Mouse (Mus musculus) midbrain, postnatal 0 days (tissue): ENCODE results near the gene Naa35. TPM values are rescaled to one million over a fixed set of nuclear protein-coding genes. Genes with fewer than 3 reads are reported as not detected.

Experiments used
- ATAC-seq: fragments of 200-750 bp; cut with Nextera tagmentation; 2 replicates; pipeline ENCODE4 v1.8.0; 2017; ENCODE audit warnings: moderate number of reproducible peaks, mild to moderate bottlenecking, moderate TSS enrichment, moderate library complexity; ENCODE audit not compliant: low FRiP score
- DNase-seq: peaks from one replicate; pipeline ENCODE4 v3.0.0-alpha.2; 2015; ENCODE audit warnings: low spot score
- H3K27ac ChIP-seq: fragments of 300-500 bp; sonication (generic); 2 replicates; pipeline ENCODE4 v1.5.1; 2014; ENCODE audit warnings: low read depth, mild to moderate bottlenecking, low read length, mixed read lengths
- H3K27me3 ChIP-seq: fragments of 300-500 bp; sonication (generic); 2 replicates; pipeline ENCODE4 v1.6.1; 2014; ENCODE audit warnings: low read length, control low read depth, mixed read lengths; ENCODE audit not compliant: insufficient read depth
- H3K36me3 ChIP-seq: fragments of 300-500 bp; sonication (generic); 2 replicates; pipeline ENCODE4 v1.6.1; 2014; ENCODE audit warnings: low read length, control low read depth, mixed read lengths; ENCODE audit not compliant: insufficient read depth
- H3K4me1 ChIP-seq: fragments of 300-500 bp; sonication (generic); 2 replicates; pipeline ENCODE4 v1.6.1; 2014; ENCODE audit warnings: mild to moderate bottlenecking, control low read depth, antibody characterized with exemption, low read length, mixed read lengths; ENCODE audit not compliant: insufficient read depth
- H3K4me2 ChIP-seq: fragments of 300-500 bp; sonication (generic); 2 replicates; pipeline ENCODE4 v1.6.1; 2014; ENCODE audit warnings: low read depth, mild to moderate bottlenecking, low read length, mixed read lengths; ENCODE audit not compliant: poor library complexity, severe bottlenecking
- H3K4me3 ChIP-seq: fragments of 300-500 bp; sonication (generic); 2 replicates; pipeline ENCODE4 v1.5.1; 2014; ENCODE audit warnings: low read depth, mild to moderate bottlenecking, low read length, moderate library complexity
- H3K9ac ChIP-seq: fragments of 300-500 bp; sonication (generic); replicated peaks from 2 replicates; pipeline ENCODE4 v1.6.1; 2014; ENCODE audit warnings: mild to moderate bottlenecking, low read length, moderate library complexity, mixed read lengths; ENCODE audit not compliant: poor library complexity, severe bottlenecking
- H3K9me3 ChIP-seq: fragments of 300-500 bp; sonication (generic); 2 replicates; pipeline ENCODE4 v1.6.1; 2016; ENCODE audit warnings: low read length, control low read depth
- CTCF ChIP-seq: IDR thresholded peaks from 2 replicates; pipeline ENCODE4 v1.5.1; 2016; ENCODE audit warnings: antibody characterized with exemption, mild to moderate bottlenecking
- WGBS: fragments of 180-500 bp; shearing (Covaris S2); extraction: QIAGEN DNeasy Blood & Tissue Kit; methylation state at CpG from one replicate; pipeline ENCODE4 v1.1.7; 2014; 5-methylcytosine and 5-hydroxymethylcytosine counted together
- polyA plus RNA-seq: library from polyadenylated mRNA; unstranded; fragments of >200 nt; fragmentation: Nextera tagmentation; extraction: Ambion mirVana; gene quantifications from 2 replicates; pipeline ENCODE4 v1.2.1, GENCODE M21; 2015
- total RNA-seq: library from RNA; depleted of rRNA; stranded (reverse); fragments of >200 nt; gene quantifications from 2 replicates; pipeline ENCODE4 v1.2.3, GENCODE M21; 2014

Naa35 gene
- total and polyA plus RNA-seq, 2 experiments from 2014 or later, result 47.2 to 117 TPM

DNA sequence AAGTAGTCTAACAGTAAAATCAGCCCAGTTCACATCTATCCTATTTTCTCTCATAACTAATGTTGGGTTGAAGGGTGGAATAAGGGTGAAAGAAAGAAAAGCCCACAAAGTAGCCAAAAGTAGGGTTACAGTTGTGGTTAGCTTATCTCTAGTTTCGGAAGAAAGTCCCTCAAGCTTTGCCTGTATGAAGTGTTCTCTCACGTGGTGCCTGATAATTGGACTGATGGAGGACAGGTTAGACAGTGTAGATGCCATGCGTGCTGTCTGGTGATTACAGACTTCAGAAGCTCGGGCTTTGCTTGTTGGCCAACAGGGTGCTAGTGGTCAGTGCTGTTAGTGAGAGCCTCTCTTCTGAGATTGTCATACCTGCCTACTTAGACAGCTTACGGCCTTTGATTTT lies 18.0 kb downstream of the Naa35 start:
- Histone ChIP-seq H3K4me3 (no peak overlapping the region), H3K27me3 (no peaks in the 10 kb centered on the region), H3K4me2 (no peak overlapping the region), H3K9ac (no peak overlapping the region), H3K36me3 (peaks cover 58% of the 10 kb centered on the region), H3K4me1 (no peaks in the 10 kb centered on the region), H3K27ac (no peak overlapping the region), H3K9me3 (no peaks in the 10 kb centered on the region)
- ATAC-seq (no peak), DNase-seq (no peak)
- no peak for TF ChIP-seq CTCF
- 98% methylated on average over 5 of the region's 5 CpGs for WGBS

DNA sequence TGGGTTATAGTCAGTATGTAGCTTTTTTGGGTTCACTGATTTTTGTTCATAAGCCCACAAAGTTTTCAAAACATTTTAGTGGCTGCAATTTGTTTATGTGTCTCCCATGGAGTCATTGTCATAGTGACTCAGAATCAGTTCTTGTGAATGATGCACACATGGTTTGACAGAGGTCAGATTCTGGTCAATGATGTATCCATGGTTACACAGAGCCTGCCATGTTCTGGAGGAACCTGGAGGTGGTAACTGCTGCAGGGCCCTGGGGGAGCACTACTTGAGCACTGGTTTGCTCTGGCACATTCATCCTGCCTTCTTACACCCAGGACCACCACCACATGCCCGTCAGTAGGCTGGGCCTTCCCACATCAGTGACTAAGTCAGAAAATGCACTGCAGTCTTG lies 19.5 kb downstream of the Naa35 start:
- 86% methylated on average over 1 of the region's 1 CpGs for WGBS

DNA sequence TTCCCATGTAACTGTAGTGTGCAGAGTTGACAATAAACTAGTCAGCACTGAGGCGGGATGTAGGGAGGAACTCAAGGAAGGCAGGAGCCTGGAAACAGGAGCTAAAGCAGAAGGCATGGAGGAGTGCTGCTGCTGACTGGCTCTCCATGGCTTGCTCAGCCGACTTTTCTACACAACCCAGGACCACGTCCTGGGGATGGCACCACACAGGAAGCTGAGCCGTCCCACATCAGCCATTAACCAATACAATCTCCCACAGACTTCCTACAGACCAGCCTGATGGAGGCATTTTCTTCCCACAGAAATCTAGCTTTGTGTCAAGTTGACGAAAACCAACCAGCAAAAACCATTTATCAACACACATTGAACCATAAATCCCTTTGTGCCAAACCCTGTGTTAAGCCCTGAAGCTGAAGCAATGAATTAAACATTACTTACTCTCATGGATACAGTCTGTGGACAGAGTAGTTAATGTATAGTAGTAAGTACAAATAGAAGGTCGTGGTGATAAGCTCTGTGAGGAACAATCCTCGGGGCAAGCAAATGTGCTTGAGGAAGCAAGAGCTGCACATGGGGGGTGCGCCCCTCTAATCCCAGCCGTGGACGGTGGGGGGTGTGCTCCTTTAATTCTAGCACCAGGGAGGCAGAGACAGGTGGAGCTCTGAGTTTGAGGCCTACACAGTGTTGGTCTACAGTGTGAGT lies 20.3 kb downstream of the Naa35 start:
- no peak for DNase-seq
- no peak overlapping the region for H3K4me3 ChIP-seq
- ATAC-seq, result no peak
- H3K27me3 ChIP-seq, result no peaks in the 10 kb centered on the region
- H3K9me3 ChIP-seq, result no peaks in the 10 kb centered on the region
- H3K27ac ChIP-seq, result no peak overlapping the region
- TF ChIP-seq CTCF, result no peak
- no peak overlapping the region for H3K4me2 ChIP-seq
- WGBS, result 85% methylated on average over 10 of the region's 10 CpGs
- H3K36me3 ChIP-seq, result peaks cover 64% of the 10 kb centered on the region
- H3K9ac ChIP-seq, result no peak overlapping the region
- H3K4me1 ChIP-seq, result no peaks in the 10 kb centered on the region

More for the DNA sequence above, 19.5 kb downstream of the Naa35 start:
- H3K9ac ChIP-seq, result no peak overlapping the region
- no peak for DNase-seq
- no peak for TF ChIP-seq CTCF
- no peaks in the 10 kb centered on the region for H3K9me3 ChIP-seq
- no peak overlapping the region for H3K4me2 ChIP-seq
- H3K27ac ChIP-seq, result no peak overlapping the region
- ATAC-seq, result no peak
- H3K4me3 ChIP-seq, result no peak overlapping the region
- no peaks in the 10 kb centered on the region for H3K27me3 ChIP-seq
- peaks cover 67% of the 10 kb centered on the region for H3K36me3 ChIP-seq
- no peaks in the 10 kb centered on the region for H3K4me1 ChIP-seq

DNA sequence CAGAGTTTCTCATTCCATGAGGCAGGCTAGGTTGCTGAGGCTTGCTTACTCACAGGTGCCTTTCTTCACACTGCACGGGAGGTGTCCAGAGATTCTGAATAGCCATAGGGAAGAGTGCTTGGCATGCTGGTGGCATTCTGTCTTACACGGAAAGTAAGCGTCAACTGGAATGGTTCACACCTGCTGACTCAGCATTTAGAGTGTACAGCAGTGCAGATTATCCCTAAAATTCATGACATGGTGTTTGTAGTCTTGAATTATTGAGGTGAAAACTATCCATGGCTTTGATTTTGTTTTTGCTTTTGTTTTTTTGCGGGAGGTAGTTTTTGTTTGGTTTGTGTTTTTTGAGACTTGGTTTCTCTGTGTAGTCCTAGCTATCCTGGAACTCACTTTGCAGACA lies 24.8 kb downstream of the Naa35 start:
- no peaks in the 10 kb centered on the region for H3K9me3 ChIP-seq
- no peak for DNase-seq
- ATAC-seq, result no peak
- H3K4me3 ChIP-seq, result no peak overlapping the region
- TF ChIP-seq CTCF, result no peak
- no peak overlapping the region for H3K4me2 ChIP-seq
- H3K27ac ChIP-seq, result no peak overlapping the region
- H3K27me3 ChIP-seq, result no peaks in the 10 kb centered on the region
- WGBS, result 87% methylated on average over 4 of the region's 4 CpGs
- no peak overlapping the region for H3K9ac ChIP-seq
- H3K36me3 ChIP-seq, result peaks cover 60% of the 10 kb centered on the region
- no peaks in the 10 kb centered on the region for H3K4me1 ChIP-seq

DNA sequence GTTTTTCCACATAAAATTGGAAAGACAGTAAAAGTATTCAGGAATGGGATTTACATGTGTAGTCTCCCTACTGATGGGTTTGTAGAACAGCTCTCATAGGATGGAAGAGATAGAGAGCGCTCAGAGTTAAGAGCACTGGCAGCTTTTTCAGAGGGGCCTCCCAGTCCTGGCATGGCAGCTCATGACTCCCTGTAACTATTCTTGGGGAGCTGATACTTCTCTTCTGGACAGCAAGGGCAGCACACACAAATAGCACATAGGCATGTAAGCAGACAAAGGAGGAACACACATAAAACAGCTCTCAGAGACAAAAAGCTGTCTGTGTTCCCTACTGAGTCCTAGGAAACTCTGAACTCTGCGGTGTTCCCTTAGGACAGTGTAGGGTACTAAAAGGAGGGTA lies 25.4 kb downstream of the Naa35 start:
- no peak for TF ChIP-seq CTCF

DNA sequence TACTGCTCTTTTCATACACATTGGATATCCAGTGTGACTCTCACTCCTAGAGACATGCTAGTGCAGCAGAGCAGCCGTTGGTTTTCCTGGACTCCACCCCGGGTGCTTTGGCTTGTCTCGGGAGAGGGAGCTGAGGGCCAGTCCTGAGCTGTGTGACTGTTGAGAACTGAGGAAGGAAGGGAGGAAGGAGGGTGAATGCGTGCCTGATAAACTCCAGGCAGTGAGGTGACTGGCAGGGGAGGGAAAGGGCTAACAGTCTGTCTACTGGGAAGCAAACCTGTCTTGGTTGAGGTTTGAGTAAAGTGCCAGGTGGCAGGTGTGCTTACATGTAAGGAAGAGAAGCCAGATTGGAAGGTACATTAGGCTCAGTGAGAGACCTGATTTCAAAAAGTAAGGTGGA lies 28.8 kb downstream of the Naa35 start:
- no peaks in the 10 kb centered on the region for H3K4me1 ChIP-seq
- no peaks in the 10 kb centered on the region for H3K9me3 ChIP-seq
- H3K4me2 ChIP-seq, result no peak overlapping the region
- H3K9ac ChIP-seq, result no peak overlapping the region
- peaks cover 44% of the 10 kb centered on the region for H3K36me3 ChIP-seq
- no peak overlapping the region for H3K27ac ChIP-seq
- no peak for DNase-seq
- 87% methylated on average over 4 of the region's 4 CpGs for WGBS
- H3K27me3 ChIP-seq, result no peaks in the 10 kb centered on the region
- TF ChIP-seq CTCF, result no peak
- no peak overlapping the region for H3K4me3 ChIP-seq
- ATAC-seq, result no peak

More for the DNA sequence above, 25.4 kb downstream of the Naa35 start:
- H3K27ac ChIP-seq, result no peak overlapping the region
- 98% methylated on average over 2 of the region's 2 CpGs for WGBS
- ATAC-seq, result no peak
- H3K9me3 ChIP-seq, result no peaks in the 10 kb centered on the region
- no peak for DNase-seq
- H3K36me3 ChIP-seq, result peaks cover 55% of the 10 kb centered on the region
- H3K27me3 ChIP-seq, result no peaks in the 10 kb centered on the region
- H3K9ac ChIP-seq, result no peak overlapping the region
- no peak overlapping the region for H3K4me3 ChIP-seq
- no peaks in the 10 kb centered on the region for H3K4me1 ChIP-seq
- H3K4me2 ChIP-seq, result no peak overlapping the region
